In genomic region chr4:82704841-82705794, GRCm38 (mm10) we compare ENCODE assay signal across 9 mouse cellular contexts. TPM values are rescaled to one million over a fixed set of nuclear protein-coding genes. Genes with fewer than 3 reads are reported as not detected.
DNase-seq lines count a peak whose midpoint lies in the region; TF ChIP-seq lines count a peak whose summit lies in the region.
"Had no signal": no experiment of that assay in that cellular context is flagged by ENCODE, and none has a peak within 500 bp of the region (broad histone marks: within the 10 kb centered on the region; RNA-seq: fewer than 3 reads in every experiment).

Gene Nfib, minus strand, starts transcription at chr4:82705750.

- H3K4me1 ChIP-seq in liver, adult 2 months (ENCODE audit: control insufficient read depth, insufficient read depth, low read length): no peaks in the 10 kb centered on the region

- TF ChIP-seq CTCF in liver, adult 2 months (IDR thresholded peaks at IDR 0.05; ENCODE audit: low read depth, low read length): no peak

- TF ChIP-seq POLR2A in liver, adult 2 months (IDR thresholded peaks at IDR 0.05; ENCODE audit: extremely low read depth, insufficient read depth, low read length): no peak

- no peak within 1 kb of the TSS for H3K4me3 ChIP-seq in liver, adult 2 months (ENCODE audit: insufficient read depth, low read depth, low read length)
- H3K4me3 ChIP-seq: megakaryocyte, embryonic 14.5 days had no signal

- H3K36me3 ChIP-seq in liver, adult 2 months (ENCODE audit: control insufficient read depth, insufficient read depth, low read length): no peaks in the 10 kb centered on the region

- no peaks in the 10 kb centered on the region for H3K79me2 ChIP-seq in liver, adult 2 months (ENCODE audit: control insufficient read depth, insufficient read depth, low read length)

- WGBS in liver, adult 2 months: 66% methylated on average over 23 of the region's 23 CpGs

- no peak within 1 kb of the TSS for H3K27ac ChIP-seq in liver, adult 2 months (replicated peaks; ENCODE audit: insufficient read depth, low read depth, low read length)

- no peak within 1 kb of the TSS for H3K9ac ChIP-seq in liver, adult 2 months (ENCODE audit: low read depth, low read length)

- no peak for DNase-seq in liver, adult 2 months (ENCODE audit: extremely low read depth, low read depth, low spot score)
- no peak for DNase-seq in liver
- peak; percentile 20 for DNase-seq in embryo, embryonic 9.5 days (ENCODE audit: extremely low spot score)
- DNase-seq in heart, adult 8-10 months (ENCODE audit: low spot score): peak; percentile 26
- peak in 1 of 2 experiments; percentile 34 for DNase-seq in layer of hippocampus, postnatal 14 days (ENCODE audit: low spot score in 2 of 2)
- peak; percentile 37 for DNase-seq in retina, embryonic 14.5 days (ENCODE audit: low spot score)
- DNase-seq in cerebellum, postnatal 36 days: no peak
- no peak for DNase-seq in urinary bladder, adult 18-20 months (ENCODE audit: low spot score in 2 of 2)

- H3K27me3 ChIP-seq in liver, adult 2 months (ENCODE audit: control insufficient read depth, insufficient read depth, low read length): no peaks in the 10 kb centered on the region

RNA-seq across cellular contexts. Expression of gene Nfib, which starts in this region (rescaled TPM):
- 50.0 and 51.3 TPM in 2 replicates for total RNA-seq in liver, adult 2 months (2014; rRNA removed)
- polyA plus RNA-seq in liver, adult 2 months (2012; rRNA removed): 16.4 and 18.2 TPM in 2 replicates
- total RNA-seq in heart, adult 8-10 months (2022): 100 to 1,000 TPM; 115 to 138 (median 131) TPM
- total RNA-seq in layer of hippocampus, postnatal 14 days (2021): 100 to 1,000 TPM; 197 to 217 TPM

Comparison
In these comparisons a context has a peak if more than half of its experiments do, and no peak if none do; other contexts are left out.
1. DNase-seq: peak in embryo, embryonic 9.5 days (single experiment), heart, adult 8-10 months (single experiment) and retina, embryonic 14.5 days (single experiment); none in liver, adult 2 months (single experiment), liver (single experiment), cerebellum, postnatal 36 days (0 of 2) and urinary bladder, adult 18-20 months (0 of 2).